Mouse (Mus musculus) A20 (cell line): ENCODE measurements around the gene Foxo1.

Source experiments
- DNase-seq: peaks from one replicate; pipeline ENCODE4 v3.0.0-alpha.2; 2011; ENCODE audit warnings: low read depth, low spot score

The Foxo1 gene

GRCm38 (mm10) chr3:52267652-52268486 is at the start of gene Foxo1:
Foxo1 (plus strand) TSS chr3:52268336.
- peak; percentile 97 for DNase-seq

GRCm38 (mm10) chr3:52218864-52219263 is 49.3 kb upstream of the Foxo1 start:
- no peak for DNase-seq

- no peak for DNase-seq
Observed at GRCm38 (mm10) chr3:52221082-52221481, 47.1 kb upstream of the Foxo1 start.

GRCm38 (mm10) chr3:52221931-52222330 is 46.2 kb upstream of the Foxo1 start:
- DNase-seq = no peak

GRCm38 (mm10) chr3:52236488-52236887 is 31.6 kb upstream of the Foxo1 start:
- no peak for DNase-seq

GRCm38 (mm10) chr3:52237136-52237535 is 31.0 kb upstream of the Foxo1 start:
- DNase-seq = no peak

- no peak for DNase-seq
Observed at GRCm38 (mm10) chr3:52241062-52241461, 27.1 kb upstream of the Foxo1 start.

- DNase-seq = peak; percentile 55
Observed at GRCm38 (mm10) chr3:52242457-52243105, 25.6 kb upstream of the Foxo1 start.

- DNase-seq = peak; percentile 49
Observed at GRCm38 (mm10) chr3:52243271-52244021, 24.7 kb upstream of the Foxo1 start.

GRCm38 (mm10) chr3:52245996-52246830 is 21.9 kb upstream of the Foxo1 start:
- DNase-seq = no peak

- DNase-seq = no peak
Observed at GRCm38 (mm10) chr3:52251184-52251583, 17.0 kb upstream of the Foxo1 start.

- peak; percentile 64 for DNase-seq
Observed at GRCm38 (mm10) chr3:52253656-52254461, 14.3 kb upstream of the Foxo1 start.

GRCm38 (mm10) chr3:52254496-52254895 is 13.6 kb upstream of the Foxo1 start:
- DNase-seq = no peak

- peak; percentile 69 for DNase-seq
Observed at GRCm38 (mm10) chr3:52257782-52258441, 10.2 kb upstream of the Foxo1 start.

GRCm38 (mm10) chr3:52258532-52258931 is 9.6 kb upstream of the Foxo1 start:
- DNase-seq = no peak

GRCm38 (mm10) chr3:52262431-52263161 is 5.5 kb upstream of the Foxo1 start:
- DNase-seq = peak; percentile 84

GRCm38 (mm10) chr3:52264354-52264753 is 3.8 kb upstream of the Foxo1 start:
- no peak for DNase-seq

GRCm38 (mm10) chr3:52266606-52267160 is 1.5 kb upstream of the Foxo1 start:
- peak; percentile 55 for DNase-seq

GRCm38 (mm10) chr3:52267293-52267651 is 864 bp upstream of the Foxo1 start:
- DNase-seq = peak; percentile 78
